Mouse (Mus musculus) R1 (cell line): Measurements from ENCODE around the gene Smcp.
A peak's percentile ranks its signal among the peaks of the same experiment; 100 is the strongest.

ENCODE experiments used
- DNase-seq: peaks from one replicate; pipeline ENCODE4 v3.0.0-alpha.2; 2018; ENCODE audit warnings: low read depth, low spot score

Gene Smcp

GRCm38 (mm10) chr3:92588858-92589257, at the start of gene Smcp:
Gene Smcp (minus strand): TSS chr3:92588997.
- no peak for DNase-seq

GRCm38 (mm10) chr3:92638653-92638991, 49.8 kb upstream of the Smcp start:
- no peak for DNase-seq

- no peak for DNase-seq
These were observed 49.2 kb upstream of the Smcp start for GRCm38 (mm10) chr3:92637745-92638652.

GRCm38 (mm10) chr3:92621560-92621959, 32.8 kb upstream of the Smcp start, which contains the start of gene Lce6a:
Gene Lce6a (minus strand): TSS chr3:92621660.
- DNase-seq = no peak

GRCm38 (mm10) chr3:92609804-92610203, 21.0 kb upstream of the Smcp start:
- no peak for DNase-seq

GRCm38 (mm10) chr3:92607392-92607791, 18.6 kb upstream of the Smcp start, which contains the start of gene 2210017I01Rik:
Gene 2210017I01Rik (minus strand): TSS chr3:92607492.
- no peak for DNase-seq

GRCm38 (mm10) chr3:92602169-92602568, 13.4 kb upstream of the Smcp start:
- DNase-seq = peak; percentile 20

GRCm38 (mm10) chr3:92600456-92600855, 11.7 kb upstream of the Smcp start:
- peak; percentile 11 for DNase-seq

- no peak for DNase-seq
These were observed 11.2 kb upstream of the Smcp start for GRCm38 (mm10) chr3:92599973-92600372.

GRCm38 (mm10) chr3:92598429-92598828, 9.6 kb upstream of the Smcp start:
- DNase-seq = no peak

- DNase-seq = no peak
These were observed 1.6 kb downstream of the Smcp start for GRCm38 (mm10) chr3:92587190-92587589.

GRCm38 (mm10) chr3:92585055-92585454, 3.7 kb downstream of the Smcp start:
- no peak for DNase-seq

GRCm38 (mm10) chr3:92583164-92583826, 5.5 kb downstream of the Smcp start:
- DNase-seq = no peak

GRCm38 (mm10) chr3:92579508-92579907, 9.3 kb downstream of the Smcp start:
- no peak for DNase-seq

- DNase-seq = no peak
These were observed 10.0 kb downstream of the Smcp start for GRCm38 (mm10) chr3:92578652-92579413.

- no peak for DNase-seq
These were observed 15.3 kb downstream of the Smcp start, which contains the start of gene Ivl for GRCm38 (mm10) chr3:92573449-92574041. Gene Ivl (minus strand): TSS chr3:92573735.

GRCm38 (mm10) chr3:92572514-92573155, 16.2 kb downstream of the Smcp start:
- DNase-seq = no peak

- DNase-seq = no peak
These were observed 20.0 kb downstream of the Smcp start for GRCm38 (mm10) chr3:92568752-92569151.

- no peak for DNase-seq
These were observed 23.4 kb downstream of the Smcp start for GRCm38 (mm10) chr3:92565418-92565817.

GRCm38 (mm10) chr3:92534411-92534810, 54.4 kb downstream of the Smcp start, which contains the start of gene 2310046K23Rik:
Gene 2310046K23Rik (minus strand): TSS chr3:92534511.
- DNase-seq = no peak
